Mouse (Mus musculus) erythroblast, embryonic 14.5 days (primary cell): ENCODE measurements around the gene Tgif1.

Source experiments
- GATA1 ChIP-seq: IDR thresholded peaks from 2 replicates; pipeline ENCODE4 v1.6.1; 2012; ENCODE audit warnings: low read length, inconsistent platforms, mixed read lengths
- TAL1 ChIP-seq: IDR thresholded peaks from 3 replicates; pipeline ENCODE4 v1.6.1; 2012; ENCODE audit warnings: low read length, inconsistent platforms, mixed read lengths

DNA sequence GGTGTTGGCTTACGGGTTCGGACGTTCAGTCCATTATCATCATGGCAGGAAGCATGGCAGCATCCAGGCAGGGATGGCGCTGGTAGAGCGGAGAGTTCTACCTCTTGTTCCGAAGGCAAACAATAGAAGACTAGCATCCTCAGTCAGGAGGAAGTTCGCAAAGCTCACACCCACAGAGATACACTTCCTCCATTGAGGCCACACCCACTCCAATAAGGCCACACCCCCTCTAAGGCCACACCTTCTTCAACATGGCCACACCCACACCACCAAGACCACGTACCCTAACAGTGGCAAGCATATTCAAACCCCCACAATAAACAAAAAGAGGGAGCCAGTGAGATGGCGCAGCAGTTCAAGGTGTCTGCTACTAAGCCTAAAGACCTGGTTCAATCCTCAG, 47.5 kb downstream of the Tgif1 start:
- TF ChIP-seq TAL1 (no peak), GATA1 (no peak)
